Mouse (Mus musculus) midbrain, embryonic 11.5 days (tissue): ENCODE results near the gene Tmco5b. TPM values are rescaled to one million over a fixed set of nuclear protein-coding genes. Genes with fewer than 3 reads are reported as not detected.
A peak's percentile ranks its signal among the peaks of the same experiment; 100 is the strongest.

Experiments
- ATAC-seq: fragments of 200-750 bp; cut with Nextera tagmentation; 2 replicates; pipeline ENCODE4 v1.8.0; 2017; ENCODE audit warnings: moderate TSS enrichment, moderate library complexity; ENCODE audit not compliant: low FRiP score
- DNase-seq: peaks from one replicate; pipeline ENCODE4 v3.0.0; 2015; ENCODE audit warnings: low spot score; ENCODE audit errors: missing footprints
- H3K27ac ChIP-seq: fragments of 300-500 bp; sonication (generic); 2 replicates; pipeline ENCODE4 v1.5.1; 2014; ENCODE audit warnings: low read depth, low read length
- H3K27me3 ChIP-seq: fragments of 300-500 bp; sonication (generic); 2 replicates; pipeline ENCODE4 v1.6.1; 2014; ENCODE audit warnings: mild to moderate bottlenecking, low read length, moderate library complexity, mixed read lengths; ENCODE audit not compliant: control insufficient read depth, insufficient read depth
- H3K36me3 ChIP-seq: fragments of 300-500 bp; sonication (generic); 2 replicates; pipeline ENCODE4 v1.6.1; 2014; ENCODE audit warnings: mild to moderate bottlenecking, low read length, moderate library complexity, mixed read lengths; ENCODE audit not compliant: control insufficient read depth, insufficient read depth
- H3K4me1 ChIP-seq: fragments of 300-500 bp; sonication (generic); 2 replicates; pipeline ENCODE4 v1.6.1; 2014; ENCODE audit warnings: low read length; ENCODE audit not compliant: control insufficient read depth, insufficient read depth
- H3K4me2 ChIP-seq: fragments of 300-500 bp; sonication (generic); 2 replicates; pipeline ENCODE4 v1.6.1; 2014; ENCODE audit warnings: mild to moderate bottlenecking, moderate library complexity
- H3K4me3 ChIP-seq: fragments of 300-500 bp; sonication (generic); 2 replicates; pipeline ENCODE4 v1.5.1; 2014; ENCODE audit warnings: low read depth, low read length
- H3K9ac ChIP-seq: fragments of 300-500 bp; sonication (generic); 2 replicates; pipeline ENCODE4 v1.6.1; 2014; ENCODE audit warnings: low read length
- H3K9me3 ChIP-seq: fragments of 300-500 bp; sonication (generic); 2 replicates; pipeline ENCODE4 v1.6.1; 2016; ENCODE audit warnings: low read length; ENCODE audit not compliant: control insufficient read depth
- WGBS: fragments of 180-500 bp; shearing (Covaris S2); extraction: QIAGEN DNeasy Blood & Tissue Kit; methylation state at CpG from one replicate; pipeline ENCODE4 v1.1.7; 2014; 5-methylcytosine and 5-hydroxymethylcytosine counted together
- polyA plus RNA-seq: library from polyadenylated mRNA; unstranded; fragments of >200 nt; fragmentation: Nextera tagmentation; extraction: Ambion mirVana; gene quantifications from 2 replicates; pipeline ENCODE4 v1.2.1, GENCODE M21; 2014

Gene Tmco5b
- not detected in 2 replicates for polyA plus RNA-seq

DNA sequence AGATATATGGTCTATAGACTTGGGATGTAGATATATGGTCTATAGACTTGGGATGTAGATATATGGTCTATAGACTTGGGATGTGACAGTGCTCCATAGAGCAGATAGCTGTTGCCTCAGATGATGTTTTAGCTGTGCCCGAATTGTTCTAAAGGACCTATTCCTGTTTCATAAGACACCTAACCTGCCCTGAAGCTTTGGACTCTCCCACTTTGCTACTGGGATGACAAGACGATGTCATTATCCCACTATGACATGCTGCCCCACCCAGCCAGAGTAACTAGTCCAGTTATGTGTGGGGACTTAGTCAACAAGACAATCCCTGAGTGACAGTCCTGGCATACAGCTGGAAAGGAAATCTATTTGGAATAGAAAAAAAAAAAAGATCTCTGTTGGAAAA lies at the start of gene Tmco5b:
Gene Tmco5b (plus strand): TSS at position 301 of the 400 bp plus-strand sequence.
- H3K27me3 ChIP-seq, result no peaks in the 10 kb centered on the region
- H3K36me3 ChIP-seq, result no peaks in the 10 kb centered on the region
- no peak within 1 kb of the TSS for H3K4me2 ChIP-seq
- H3K9ac ChIP-seq, result no peak within 1 kb of the TSS
- 87% methylated on average over 2 of the region's 2 CpGs for WGBS
- no peak within 1 kb of the TSS for H3K4me3 ChIP-seq
- H3K4me1 ChIP-seq, result no peaks in the 10 kb centered on the region
- H3K27ac ChIP-seq, result no peak within 1 kb of the TSS
- no peak for ATAC-seq
- no peaks in the 10 kb centered on the region for H3K9me3 ChIP-seq
- DNase-seq, result no peak

DNA sequence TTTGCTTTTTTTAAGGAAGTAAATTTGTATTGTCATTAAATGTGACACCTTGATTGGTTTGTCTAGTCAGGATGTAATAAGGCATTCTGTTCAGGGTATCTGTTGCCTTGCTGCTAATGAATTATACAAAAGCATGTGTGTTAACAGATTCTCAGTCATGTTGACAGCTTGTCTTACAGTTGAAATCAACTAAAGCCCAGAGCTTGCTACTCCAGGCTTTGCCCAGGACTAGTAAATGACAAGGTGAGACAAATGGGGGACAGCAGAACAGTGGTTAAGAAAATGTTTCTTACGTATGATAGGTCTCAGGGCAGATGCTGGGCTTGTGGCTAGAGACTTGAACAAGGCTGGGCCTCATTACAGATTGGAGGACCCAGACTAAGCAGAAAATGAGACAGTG lies 48.5 kb upstream of the Tmco5b start:
- H3K4me2 ChIP-seq, result no peak overlapping the region
- DNase-seq, result no peak

DNA sequence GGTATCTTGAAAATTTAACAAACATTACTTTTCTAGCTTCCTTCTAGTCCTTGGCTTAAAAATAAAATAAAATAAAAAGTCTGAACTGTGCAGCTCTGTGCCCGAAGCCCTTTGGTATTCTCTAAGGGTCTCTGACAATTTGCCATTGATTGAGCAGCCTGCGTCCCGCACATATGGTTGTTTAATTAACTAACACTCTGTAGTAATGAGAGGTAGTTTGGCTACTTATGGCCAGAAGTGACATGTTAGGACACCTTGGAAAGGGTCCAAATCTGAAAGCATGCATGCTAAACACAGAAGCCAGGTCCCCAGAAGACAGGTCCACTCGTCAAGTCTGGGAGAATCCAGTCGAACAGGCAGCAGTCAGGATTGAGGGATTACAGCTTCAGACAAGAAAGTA lies 46.7 kb upstream of the Tmco5b start:
- Histone ChIP-seq H3K9ac (no peak overlapping the region), H3K36me3 (no peaks in the 10 kb centered on the region), H3K4me2 (no peak overlapping the region), H3K27me3 (no peaks in the 10 kb centered on the region), H3K4me1 (no peaks in the 10 kb centered on the region), H3K4me3 (no peak overlapping the region), H3K9me3 (no peaks in the 10 kb centered on the region), H3K27ac (no peak overlapping the region)
- WGBS, result 78% methylated on average over 5 of the region's 5 CpGs
- DNase-seq (no peak), ATAC-seq (no peak)

More for the DNA sequence above, 48.5 kb upstream of the Tmco5b start:
- no peaks in the 10 kb centered on the region for H3K9me3 ChIP-seq
- H3K9ac ChIP-seq, result no peak overlapping the region
- 76% methylated on average over 1 of the region's 1 CpGs for WGBS
- H3K27ac ChIP-seq, result no peak overlapping the region
- ATAC-seq, result no peak
- no peaks in the 10 kb centered on the region for H3K4me1 ChIP-seq
- no peak overlapping the region for H3K4me3 ChIP-seq
- H3K36me3 ChIP-seq, result no peaks in the 10 kb centered on the region
- no peaks in the 10 kb centered on the region for H3K27me3 ChIP-seq

DNA sequence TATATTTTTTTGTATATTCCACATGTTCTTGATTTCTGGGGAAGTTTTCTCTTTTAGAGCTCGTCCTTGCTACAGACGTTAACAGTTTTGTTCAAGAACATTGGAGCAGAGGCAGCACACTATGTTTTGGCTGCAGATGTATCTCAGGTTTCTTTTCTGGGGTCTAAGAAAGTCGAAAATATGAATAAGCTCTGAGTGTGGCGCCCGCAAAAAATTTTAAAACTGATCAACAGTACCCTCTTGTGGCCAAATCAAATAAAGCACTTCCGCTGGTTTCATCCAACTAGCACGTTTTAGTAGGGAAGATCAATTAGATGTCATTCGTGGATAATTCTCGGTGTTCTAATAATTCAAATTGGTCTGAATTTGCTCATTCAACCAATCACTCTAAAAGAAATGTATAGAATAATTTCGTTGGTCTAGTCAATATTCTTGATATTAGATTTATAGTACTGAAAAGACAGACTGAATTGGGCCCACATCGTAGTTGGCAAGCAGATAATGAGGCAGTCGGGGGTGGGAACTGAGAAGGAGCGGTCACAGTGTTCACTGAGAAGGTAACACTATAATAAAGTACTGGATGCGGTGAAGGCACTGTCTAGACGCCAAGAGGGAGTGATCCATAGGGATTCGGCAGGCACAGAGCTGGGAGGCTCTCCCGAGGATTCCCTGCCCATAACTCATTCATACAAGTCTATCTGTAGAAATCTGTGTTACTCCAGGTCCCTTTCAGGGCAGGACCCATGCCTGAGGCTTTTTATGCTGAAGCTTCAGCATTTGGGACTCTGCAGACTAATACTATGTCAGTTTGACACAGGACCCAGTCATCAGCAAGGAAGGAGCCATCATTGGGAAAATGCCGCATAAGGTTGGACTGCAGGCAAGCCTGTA lies 17.1 kb downstream of the Tmco5b start:
- Histone ChIP-seq H3K36me3 (no peaks in the 10 kb centered on the region), H3K9ac (no peak overlapping the region), H3K27ac (no peak overlapping the region), H3K27me3 (no peaks in the 10 kb centered on the region), H3K4me2 (no peak overlapping the region), H3K4me1 (no peaks in the 10 kb centered on the region), H3K4me3 (no peak overlapping the region), H3K9me3 (no peaks in the 10 kb centered on the region)
- 43% methylated on average over 18 of the region's 18 CpGs for WGBS
- ATAC-seq (peak; percentile 64; the same call in 1 of the 2 replicates), DNase-seq (peak; percentile 96)

DNA sequence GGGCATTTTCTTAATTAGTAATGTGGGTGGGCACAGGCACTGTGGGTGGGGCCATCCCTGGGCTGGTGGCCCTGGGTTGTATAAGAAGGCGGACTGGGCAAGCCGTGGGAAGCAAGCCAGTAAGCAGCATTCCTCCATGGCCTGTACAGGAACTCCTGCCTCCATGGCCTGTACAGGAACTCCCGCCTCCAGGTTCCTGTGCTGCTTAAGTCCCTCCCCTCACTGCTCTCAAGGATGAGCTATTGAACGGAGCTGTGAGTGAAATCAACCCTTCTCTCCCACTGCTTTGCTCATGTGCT lies 17.7 kb downstream of the Tmco5b start:
- WGBS, result 80% methylated on average over 4 of the region's 4 CpGs

DNA sequence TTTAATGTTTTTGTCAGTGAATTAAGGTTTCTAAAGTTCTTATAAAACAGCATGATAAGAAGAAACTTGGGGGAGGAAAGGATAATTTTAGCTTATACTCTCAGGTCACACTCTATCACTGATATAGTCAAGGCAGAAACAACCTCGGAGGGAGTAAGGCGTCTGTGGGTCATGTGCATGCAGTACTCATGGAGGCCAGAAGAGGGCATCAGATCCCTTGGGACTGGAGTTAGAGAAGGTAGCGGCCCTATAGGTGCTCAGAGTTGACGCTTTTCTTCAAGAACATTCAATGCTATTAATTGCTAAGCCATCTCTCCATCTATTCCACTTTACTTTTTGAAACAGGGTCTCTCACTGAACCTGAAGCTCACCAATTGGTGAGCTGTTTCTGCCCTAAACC lies 19.8 kb downstream of the Tmco5b start:
- Histone ChIP-seq H3K9me3 (no peaks in the 10 kb centered on the region), H3K4me2 (no peak overlapping the region), H3K36me3 (no peaks in the 10 kb centered on the region), H3K4me3 (no peak overlapping the region), H3K9ac (no peak overlapping the region), H3K4me1 (no peaks in the 10 kb centered on the region), H3K27me3 (no peaks in the 10 kb centered on the region), H3K27ac (no peak overlapping the region)
- 15% methylated on average over 4 of the region's 4 CpGs for WGBS
- ATAC-seq, result peak; percentile 73
- peak; percentile 91 for DNase-seq

More for the DNA sequence above, 17.7 kb downstream of the Tmco5b start:
- H3K27ac ChIP-seq, result no peak overlapping the region
- no peak overlapping the region for H3K4me2 ChIP-seq
- no peaks in the 10 kb centered on the region for H3K9me3 ChIP-seq
- peak; percentile 55; the same call in 1 of the 2 replicates for ATAC-seq
- H3K27me3 ChIP-seq, result no peaks in the 10 kb centered on the region
- H3K36me3 ChIP-seq, result no peaks in the 10 kb centered on the region
- no peak overlapping the region for H3K4me3 ChIP-seq
- DNase-seq, result no peak
- no peak overlapping the region for H3K9ac ChIP-seq
- no peaks in the 10 kb centered on the region for H3K4me1 ChIP-seq

DNA sequence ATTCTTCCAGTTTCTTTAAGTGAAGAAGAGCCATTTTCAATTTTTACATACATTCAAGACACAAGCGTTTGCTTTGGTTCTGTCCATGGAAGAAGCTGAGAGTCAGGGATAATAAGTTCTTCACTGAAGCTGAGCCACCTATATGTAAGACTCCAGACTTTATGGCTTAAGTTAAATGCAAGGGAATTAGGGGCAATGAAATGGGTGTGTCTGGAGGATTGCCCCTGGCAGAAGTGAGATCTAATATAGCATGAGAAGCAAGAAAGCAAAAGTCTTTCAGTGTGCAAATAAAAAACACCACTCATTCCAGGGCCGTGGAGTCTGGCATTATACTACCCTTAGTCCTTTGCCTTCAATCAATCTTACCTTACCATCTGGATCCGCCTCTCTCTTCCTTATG lies 25.7 kb downstream of the Tmco5b start:
- H3K4me2 ChIP-seq, result no peak overlapping the region
- ATAC-seq (no peak), DNase-seq (no peak)
- 87% methylated on average over 3 of the region's 3 CpGs for WGBS
- H3K4me3 ChIP-seq, result no peak overlapping the region
- no peak overlapping the region for H3K9ac ChIP-seq
- H3K27ac ChIP-seq, result no peak overlapping the region
- no peaks in the 10 kb centered on the region for H3K4me1 ChIP-seq
- no peaks in the 10 kb centered on the region for H3K9me3 ChIP-seq
- H3K36me3 ChIP-seq, result no peaks in the 10 kb centered on the region
- no peaks in the 10 kb centered on the region for H3K27me3 ChIP-seq

DNA sequence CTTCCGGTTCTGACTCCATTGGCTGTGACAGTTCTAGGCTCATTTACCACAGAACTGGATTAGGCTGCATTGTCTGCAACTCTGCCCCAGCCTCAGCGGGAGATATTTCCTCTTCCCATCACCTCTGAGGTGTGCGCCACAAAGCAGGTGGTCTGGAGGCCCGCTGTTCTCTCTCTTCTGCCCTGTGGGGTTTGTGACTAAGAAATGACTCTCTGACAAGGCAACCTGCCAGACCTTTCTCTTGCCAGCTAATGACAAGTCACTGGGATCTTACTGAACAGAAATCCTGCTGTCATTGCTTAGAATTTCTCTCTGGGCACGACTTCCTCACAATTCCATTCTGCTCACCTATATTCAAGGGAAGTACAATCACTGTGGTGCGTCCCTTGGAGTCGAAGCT lies 37.5 kb downstream of the Tmco5b start:
- Histone ChIP-seq H3K9ac (no peak overlapping the region), H3K4me1 (no peaks in the 10 kb centered on the region), H3K27me3 (peaks cover 2% of the 10 kb centered on the region; the same call in 1 of the 2 replicates), H3K4me2 (no peak overlapping the region), H3K4me3 (no peak overlapping the region), H3K36me3 (no peaks in the 10 kb centered on the region), H3K9me3 (no peaks in the 10 kb centered on the region), H3K27ac (no peak overlapping the region)
- DNase-seq, result no peak
- ATAC-seq, result no peak
- 29% methylated on average over 7 of the region's 7 CpGs for WGBS

DNA sequence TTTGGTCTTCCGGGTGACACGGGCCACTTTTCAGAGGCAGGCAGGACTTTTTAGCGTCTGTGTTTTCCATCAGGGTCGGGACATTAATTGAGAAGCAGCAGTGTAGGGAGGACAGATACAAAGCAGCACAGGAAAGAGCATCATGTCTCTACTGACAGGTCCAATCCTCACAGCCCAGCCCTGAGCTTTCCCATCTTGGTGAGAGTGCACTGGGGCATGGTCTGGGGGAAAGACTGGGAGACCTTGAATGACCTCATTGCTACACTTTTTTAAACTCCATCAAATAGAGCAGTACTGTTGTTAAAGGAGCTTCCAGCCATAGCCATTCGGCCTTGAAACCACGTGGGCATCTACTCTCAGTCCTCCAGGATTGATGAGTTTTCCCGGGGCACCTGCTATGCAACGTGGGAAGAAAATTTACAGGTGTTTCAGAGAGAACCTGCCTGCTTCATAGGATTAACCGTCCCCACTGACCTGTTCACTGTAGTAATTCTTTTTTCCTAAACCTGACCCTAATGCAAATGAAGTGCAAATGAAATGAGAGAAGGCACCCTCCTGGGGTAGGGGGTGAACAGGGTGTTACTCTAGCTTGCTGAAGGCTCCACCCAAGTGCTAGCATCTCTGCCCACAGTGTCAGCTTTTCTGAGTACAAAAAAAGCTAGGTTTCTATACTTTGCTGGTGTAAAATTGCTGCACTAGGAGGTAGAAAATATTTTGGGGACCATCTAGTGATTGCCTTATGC lies 48.4 kb downstream of the Tmco5b start:
- no peak overlapping the region for H3K27ac ChIP-seq
- 58% methylated on average over 9 of the region's 9 CpGs for WGBS

More for the DNA sequence above, 48.4 kb downstream of the Tmco5b start:
- H3K27me3 ChIP-seq, result no peaks in the 10 kb centered on the region
- H3K4me3 ChIP-seq, result no peak overlapping the region
- no peak overlapping the region for H3K9ac ChIP-seq
- H3K4me2 ChIP-seq, result no peak overlapping the region
- H3K4me1 ChIP-seq, result no peaks in the 10 kb centered on the region
- H3K9me3 ChIP-seq, result no peaks in the 10 kb centered on the region
- H3K36me3 ChIP-seq, result no peaks in the 10 kb centered on the region
- no peak for DNase-seq
- no peak for ATAC-seq
